Mouse (Mus musculus): ENCODE results near the gene Slc36a3.

- TF ChIP-seq CTCF (conservative IDR thresholded peaks at IDR 0.05; ENCODE audit: insufficient read depth, insufficient read length, low read depth, low read length) (no peak), POLR2A (IDR thresholded peaks at IDR 0.05; ENCODE audit: low read depth, low read length) (no peak)
Measured at GRCm38 (mm10) chr11:55170501-55170900, 19.0 kb upstream of the Slc36a3 start.

All from kidney, adult 2 months (tissue).